Mouse (Mus musculus) NIH3T3 (cell line): ENCODE measurements around the gene Galns.

Experiments used
- DNase-seq: peaks from one replicate; pipeline ENCODE4 v3.0.0-alpha.2; 2012; ENCODE audit warnings: low read depth

The Galns gene

GRCm38 (mm10) chr8:122537033-122537432 is 74.2 kb downstream of the Galns start:
- no peak for DNase-seq

GRCm38 (mm10) chr8:122531312-122531711 is 80.0 kb downstream of the Galns start:
- no peak for DNase-seq

- DNase-seq: no peak
Observed at GRCm38 (mm10) chr8:122529159-122529558, 82.1 kb downstream of the Galns start.
